Mouse (Mus musculus): ENCODE measurements around the gene Tmem184b.

Tmem184b gene

GRCm38 (mm10) chr15:79399231-79400052 lies 3.9 kb downstream of the Tmem184b start:
- DNase-seq (ENCODE audit: low spot score in 2 of 2): no peak

- DNase-seq (ENCODE audit: low spot score in 2 of 2): no peak
These were observed 6.6 kb downstream of the Tmem184b start for GRCm38 (mm10) chr15:79396736-79397135.

GRCm38 (mm10) chr15:79395281-79395680 lies 8.1 kb downstream of the Tmem184b start:
- no peak for DNase-seq (ENCODE audit: low spot score in 2 of 2)

GRCm38 (mm10) chr15:79394842-79395241 lies 8.5 kb downstream of the Tmem184b start:
- no peak for DNase-seq (ENCODE audit: low spot score in 2 of 2)

GRCm38 (mm10) chr15:79393101-79393500 lies 10.3 kb downstream of the Tmem184b start:
- DNase-seq (ENCODE audit: low spot score in 2 of 2): no peak

GRCm38 (mm10) chr15:79392527-79392926 lies 10.8 kb downstream of the Tmem184b start:
- no peak for DNase-seq (ENCODE audit: low spot score in 2 of 2)

GRCm38 (mm10) chr15:79391447-79392093 lies 11.8 kb downstream of the Tmem184b start:
- peak in 1 of 2 experiments; percentile 52 for DNase-seq (ENCODE audit: low spot score in 2 of 2)

- no peak for DNase-seq (ENCODE audit: low spot score in 2 of 2)
These were observed 12.9 kb downstream of the Tmem184b start for GRCm38 (mm10) chr15:79390434-79390833.

- no peak for DNase-seq (ENCODE audit: low spot score in 2 of 2)
These were observed 15.2 kb downstream of the Tmem184b start for GRCm38 (mm10) chr15:79388171-79388570.

GRCm38 (mm10) chr15:79387611-79388010 lies 15.8 kb downstream of the Tmem184b start:
- DNase-seq (ENCODE audit: low spot score in 2 of 2): no peak

- no peak for DNase-seq (ENCODE audit: low spot score in 2 of 2)
These were observed 16.3 kb downstream of the Tmem184b start for GRCm38 (mm10) chr15:79387081-79387480.

GRCm38 (mm10) chr15:79381644-79382043 lies 21.7 kb downstream of the Tmem184b start:
- no peak for DNase-seq (ENCODE audit: low spot score in 2 of 2)

- DNase-seq (ENCODE audit: low spot score in 2 of 2): peak; percentile 57 to 80
These were observed 22.6 kb downstream of the Tmem184b start for GRCm38 (mm10) chr15:79380468-79381444.

- DNase-seq (ENCODE audit: low spot score in 2 of 2): no peak
These were observed 23.7 kb downstream of the Tmem184b start for GRCm38 (mm10) chr15:79379658-79380057.

GRCm38 (mm10) chr15:79378608-79379007 lies 24.8 kb downstream of the Tmem184b start:
- no peak for DNase-seq (ENCODE audit: low spot score in 2 of 2)

GRCm38 (mm10) chr15:79377681-79378080 lies 25.7 kb downstream of the Tmem184b start:
- DNase-seq (ENCODE audit: low spot score in 2 of 2): peak in 1 of 2 experiments; percentile 49

- no peak for DNase-seq (ENCODE audit: low spot score in 2 of 2)
These were observed 28.6 kb downstream of the Tmem184b start for GRCm38 (mm10) chr15:79374760-79375159.

GRCm38 (mm10) chr15:79370281-79370843 lies 33.0 kb downstream of the Tmem184b start:
- DNase-seq (ENCODE audit: low spot score in 2 of 2): no peak

- no peak for DNase-seq (ENCODE audit: low spot score in 2 of 2)
These were observed 33.7 kb downstream of the Tmem184b start for GRCm38 (mm10) chr15:79369452-79370280.

GRCm38 (mm10) chr15:79368861-79369440 lies 34.4 kb downstream of the Tmem184b start:
- DNase-seq (ENCODE audit: low spot score in 2 of 2): no peak
